Mouse (Mus musculus) midbrain, embryonic 12.5 days (tissue): ENCODE data around the gene Gpr84. TPM values are rescaled to one million over a fixed set of nuclear protein-coding genes. Genes with fewer than 3 reads are reported as not detected.
"Not testable (repeated sequence)": the region's sequence is repeated elsewhere in the genome, so short reads cannot be mapped to it uniquely, and the experiment has no call there.

Experiments
- ATAC-seq: fragments of 200-750 bp; cut with Nextera tagmentation; 2 replicates; pipeline ENCODE4 v1.8.0; 2017; ENCODE audit warnings: low read depth, moderate TSS enrichment, moderate library complexity; ENCODE audit not compliant: low FRiP score
- H3K27ac ChIP-seq: fragments of 300-500 bp; sonication (generic); replicated peaks from 2 replicates; pipeline ENCODE4 v1.5.1; 2016; ENCODE audit warnings: mild to moderate bottlenecking
- H3K27me3 ChIP-seq: fragments of 300-500 bp; sonication (generic); 2 replicates; pipeline ENCODE4 v1.6.1; 2016; ENCODE audit warnings: mild to moderate bottlenecking
- H3K36me3 ChIP-seq: fragments of 300-500 bp; sonication (generic); 2 replicates; pipeline ENCODE4 v1.6.1; 2016
- H3K4me1 ChIP-seq: fragments of 300-500 bp; sonication (generic); 2 replicates; pipeline ENCODE4 v1.6.1; 2016
- H3K4me2 ChIP-seq: fragments of 300-500 bp; sonication (generic); replicated peaks from 2 replicates; pipeline ENCODE4 v1.6.1; 2016; ENCODE audit warnings: mild to moderate bottlenecking, moderate library complexity
- H3K4me3 ChIP-seq: fragments of 300-500 bp; sonication (generic); 2 replicates; pipeline ENCODE4 v1.5.1; 2016; ENCODE audit warnings: mild to moderate bottlenecking
- H3K9ac ChIP-seq: fragments of 300-500 bp; sonication (generic); replicated peaks from 2 replicates; pipeline ENCODE4 v1.6.1; 2016; ENCODE audit warnings: mild to moderate bottlenecking, moderate library complexity
- H3K9me3 ChIP-seq: fragments of 300-500 bp; sonication (generic); 2 replicates; pipeline ENCODE4 v1.6.1; 2016; ENCODE audit warnings: mild to moderate bottlenecking
- WGBS: fragments of 180-500 bp; shearing (Covaris S2); methylation state at CpG from one replicate; pipeline ENCODE4 v1.1.7; 2016; 5-methylcytosine and 5-hydroxymethylcytosine counted together
- microRNA counts: library from miRNA; unstranded; fragments of <30 nt; microRNA quantifications from one replicate; lab custom pipeline; 2017
- microRNA-seq: library from miRNA; unstranded; fragments of <30 nt; microRNA quantifications from one replicate; pipeline ENCODE4, GENCODE M21; 2017
- polyA plus RNA-seq: library from polyadenylated mRNA; unstranded; fragments of >200 nt; fragmentation: Nextera tagmentation; extraction: Ambion mirVana; gene quantifications from 2 replicates; pipeline ENCODE4 v1.2.1, GENCODE M21; 2016

The Gpr84 gene
- polyA plus RNA-seq, 1 experiment from 2014 or later = 0.10 TPM

DNA sequence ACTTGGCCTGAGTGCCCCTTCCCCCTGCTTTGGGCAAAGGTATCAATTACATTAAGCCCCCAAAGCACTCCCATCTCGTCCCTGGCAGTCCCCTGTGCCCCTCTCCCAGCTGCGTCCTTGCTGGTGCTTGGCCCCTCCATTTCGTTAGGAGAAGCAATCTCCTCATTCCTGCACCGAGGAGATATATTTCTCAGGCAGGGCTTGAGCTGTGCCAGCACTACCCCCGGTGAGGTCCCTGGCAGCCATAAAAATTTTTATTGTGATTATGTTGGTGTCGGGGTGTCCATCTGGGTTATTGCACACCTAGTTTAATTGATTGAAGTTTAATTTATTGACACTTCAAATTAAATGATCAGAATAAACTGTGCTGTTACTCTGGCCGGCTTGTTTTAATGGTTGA lies 32.5 kb downstream of the Gpr84 start:
- no peak overlapping the region for H3K27ac ChIP-seq

DNA sequence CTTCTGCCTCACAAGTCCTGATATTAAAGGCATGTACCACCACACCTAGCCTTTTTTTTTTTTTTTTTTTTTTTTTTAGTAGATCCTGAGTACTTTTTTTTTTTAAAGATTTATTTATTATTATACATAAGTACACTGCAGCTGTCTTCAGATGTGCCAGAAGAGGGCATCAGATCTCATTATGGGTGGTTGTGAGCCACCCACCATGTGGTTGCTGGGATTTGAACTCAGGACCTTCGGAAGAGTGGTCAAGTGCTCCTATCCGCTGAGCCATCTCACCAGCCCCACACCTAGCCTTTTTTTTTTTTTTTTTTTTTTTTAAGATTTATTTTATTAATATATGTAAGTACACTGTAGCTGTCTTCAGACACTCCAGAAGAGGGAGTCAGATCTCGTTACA lies 34.5 kb downstream of the Gpr84 start:
- not testable (repeated sequence) for H3K9me3 ChIP-seq, H3K4me2 ChIP-seq, H3K4me3 ChIP-seq, H3K9ac ChIP-seq, H3K27ac ChIP-seq, ATAC-seq, H3K27me3 ChIP-seq, H3K36me3 ChIP-seq
- WGBS = 92% methylated on average over 3 of the region's 3 CpGs
- H3K4me1 ChIP-seq = peaks cover 15% of the 10 kb centered on the region

More for the DNA sequence above, 32.5 kb downstream of the Gpr84 start:
- ATAC-seq = no peak
- H3K4me1 ChIP-seq = peaks cover 15% of the 10 kb centered on the region
- no peaks in the 10 kb centered on the region for H3K9me3 ChIP-seq
- no peak overlapping the region for H3K4me3 ChIP-seq
- no peak overlapping the region for H3K9ac ChIP-seq
- H3K36me3 ChIP-seq = no peaks in the 10 kb centered on the region
- H3K27me3 ChIP-seq = no peaks in the 10 kb centered on the region
- H3K4me2 ChIP-seq = no peak overlapping the region
- WGBS = 80% methylated on average over 7 of the region's 7 CpGs

DNA sequence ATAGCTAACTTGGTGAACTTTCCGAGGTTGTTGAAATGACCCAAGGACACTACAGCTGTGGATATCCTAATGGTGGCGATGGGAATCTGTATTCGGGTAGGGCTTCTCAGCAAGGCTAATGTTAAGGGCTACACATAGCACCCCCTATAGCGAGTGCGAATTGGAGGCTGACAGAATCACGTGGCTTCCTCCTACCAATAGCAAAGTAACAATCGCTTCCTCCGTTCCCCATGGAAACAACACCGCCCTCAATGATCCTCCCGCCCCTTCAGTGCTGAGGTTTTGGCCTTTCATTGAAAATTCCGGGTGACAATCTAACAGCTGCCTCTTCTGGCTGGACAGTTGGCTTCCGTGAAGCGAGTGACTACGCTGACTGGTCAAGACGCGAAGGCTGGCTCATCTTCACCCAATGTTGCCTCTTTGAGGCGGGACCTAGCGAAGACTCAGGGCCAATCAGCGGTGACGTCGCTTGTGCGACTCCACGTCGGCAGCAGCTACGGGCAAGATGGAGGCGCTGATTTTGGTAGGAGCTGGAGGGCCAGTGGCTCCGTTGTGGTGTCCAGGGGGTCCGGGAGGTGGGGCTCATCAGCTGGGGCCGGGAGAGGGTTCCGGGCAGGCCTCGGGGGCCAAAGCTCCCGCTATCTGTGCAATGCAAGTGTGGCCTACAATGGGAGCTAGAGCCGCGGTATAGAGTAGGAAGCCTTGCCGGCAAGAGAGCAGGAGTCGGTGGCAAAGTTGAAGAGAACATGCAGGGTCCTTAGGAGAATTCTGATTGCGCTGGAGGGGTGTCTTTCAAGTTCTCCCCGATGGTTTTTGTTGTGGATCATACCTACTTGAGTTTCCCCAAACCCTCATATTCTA lies 37.8 kb downstream of the Gpr84 start, which contains the start of gene Copz1:
Gene Copz1, plus strand, starts transcription at position 296 of the 861 bp plus-strand sequence.
- peak within 1 kb of the TSS; percentile 78 for H3K4me2 ChIP-seq

DNA sequence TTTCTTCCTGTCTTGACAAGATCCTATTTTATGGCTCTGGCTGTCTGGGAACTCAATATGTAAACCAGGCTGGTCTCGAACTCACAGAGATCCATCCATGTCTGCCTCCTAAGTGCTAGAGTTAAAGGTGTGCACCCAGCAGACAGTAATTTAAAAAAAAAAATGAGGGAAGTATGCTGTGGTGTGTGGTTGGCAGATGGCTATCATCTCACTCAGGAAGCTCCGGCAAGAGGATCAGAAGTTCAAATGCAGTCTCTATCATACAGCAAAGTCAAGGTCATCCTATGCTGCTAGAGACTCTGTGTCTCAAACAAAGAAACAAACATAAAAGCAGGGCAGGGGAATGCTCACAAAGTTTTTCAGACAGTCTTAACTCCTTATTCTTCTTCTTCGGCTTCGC lies 41.5 kb downstream of the Gpr84 start:
- ATAC-seq = no peak
- WGBS = 86% methylated on average over 4 of the region's 4 CpGs
- no peak overlapping the region for H3K4me2 ChIP-seq
- H3K36me3 ChIP-seq = no peaks in the 10 kb centered on the region
- no peaks in the 10 kb centered on the region for H3K9me3 ChIP-seq
- H3K4me3 ChIP-seq = no peak overlapping the region
- H3K9ac ChIP-seq = no peak overlapping the region
- H3K4me1 ChIP-seq = peaks cover 8% of the 10 kb centered on the region
- no peak overlapping the region for H3K27ac ChIP-seq
- no peaks in the 10 kb centered on the region for H3K27me3 ChIP-seq

More for the DNA sequence above, 37.8 kb downstream of the Gpr84 start, which contains the start of gene Copz1:
- Histone ChIP-seq H3K9me3 (no peaks in the 10 kb centered on the region), H3K4me1 (peaks cover 15% of the 10 kb centered on the region), H3K27me3 (no peaks in the 10 kb centered on the region), H3K36me3 (no peaks in the 10 kb centered on the region), H3K4me3 (peak within 1 kb of the TSS; percentile 78), H3K27ac (peak within 1 kb of the TSS; percentile 58), H3K9ac (peak within 1 kb of the TSS; percentile 82)
- under 1% methylated on average over 38 of the region's 38 CpGs for WGBS
- peak; percentile 100 for ATAC-seq

DNA sequence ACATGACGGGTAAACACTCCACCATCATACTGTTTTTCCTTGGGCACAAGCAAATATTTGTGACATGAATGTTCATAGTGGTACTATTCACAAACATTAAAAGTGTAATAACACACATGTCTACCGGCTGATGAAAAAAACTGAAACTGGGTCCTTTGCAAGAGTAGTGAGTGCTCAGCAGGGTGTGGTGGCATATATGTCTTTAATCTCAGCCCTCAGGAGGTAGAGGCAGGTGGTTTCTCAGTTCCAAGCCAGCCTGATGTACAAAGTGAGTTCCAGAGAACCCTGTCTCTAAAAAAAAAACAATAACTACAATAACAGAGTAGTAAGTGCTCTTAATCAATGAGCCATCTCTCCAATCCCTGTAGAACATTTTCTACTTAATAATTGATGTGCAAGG lies 45.6 kb downstream of the Gpr84 start:
- no peaks in the 10 kb centered on the region for H3K4me1 ChIP-seq

DNA sequence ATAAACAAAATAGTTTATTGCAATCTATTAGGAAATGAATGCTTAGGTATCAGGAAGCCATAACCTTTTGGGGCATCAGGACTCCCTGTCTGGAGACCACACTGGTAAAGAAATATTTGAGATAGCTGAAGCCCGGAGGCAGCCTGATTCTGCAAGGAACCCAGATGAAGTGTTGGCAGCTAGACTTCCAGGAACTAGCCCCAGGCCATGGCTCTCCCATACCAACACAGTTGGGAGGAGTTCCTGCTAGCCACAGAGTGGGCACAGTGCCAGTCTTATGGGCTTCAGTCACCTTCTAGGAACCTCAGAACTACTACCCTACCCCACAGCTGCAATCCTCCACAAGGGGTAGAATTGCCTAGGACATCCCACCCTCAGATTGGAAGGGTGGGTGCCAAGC lies 50.4 kb downstream of the Gpr84 start:
- Histone ChIP-seq H3K4me1 (peaks cover 11% of the 10 kb centered on the region), H3K9ac (no peak overlapping the region), H3K4me2 (no peak overlapping the region), H3K36me3 (no peaks in the 10 kb centered on the region), H3K27ac (no peak overlapping the region), H3K9me3 (no peaks in the 10 kb centered on the region), H3K27me3 (peaks cover 18% of the 10 kb centered on the region), H3K4me3 (no peak overlapping the region)
- no peak for ATAC-seq
- 96% methylated on average over 1 of the region's 1 CpGs for WGBS

More for the DNA sequence above, 45.6 kb downstream of the Gpr84 start:
- no peak overlapping the region for H3K9ac ChIP-seq
- no peak for ATAC-seq
- H3K27me3 ChIP-seq = no peaks in the 10 kb centered on the region
- no peak overlapping the region for H3K27ac ChIP-seq
- H3K4me2 ChIP-seq = no peak overlapping the region
- H3K9me3 ChIP-seq = no peaks in the 10 kb centered on the region
- 90% methylated on average over 2 of the region's 2 CpGs for whole genome bisulfite sequencing
- H3K36me3 ChIP-seq = no peaks in the 10 kb centered on the region
- H3K4me3 ChIP-seq = no peak overlapping the region

DNA sequence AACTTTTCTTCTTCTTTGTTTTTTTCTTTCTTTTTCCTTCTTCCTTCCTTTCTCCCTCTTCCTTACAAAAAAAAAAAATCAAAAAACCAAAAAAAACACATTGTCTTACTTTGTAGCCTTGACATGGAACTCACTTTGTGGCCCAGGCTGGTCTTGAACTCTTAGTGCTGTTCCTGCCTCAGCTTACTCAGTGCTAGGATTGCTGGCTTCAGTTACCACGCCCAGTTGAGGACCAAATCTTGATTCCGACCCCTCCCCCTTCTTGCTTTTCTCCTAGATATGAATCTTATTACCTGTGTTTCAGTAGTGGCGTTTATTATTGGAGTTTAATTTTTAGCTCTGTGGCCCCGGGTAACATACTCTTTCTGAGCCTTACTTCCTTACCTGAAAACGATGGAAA lies 51.2 kb downstream of the Gpr84 start:
- no peaks in the 10 kb centered on the region for H3K9me3 ChIP-seq
- H3K27ac ChIP-seq = no peak overlapping the region
- no peak for ATAC-seq
- H3K27me3 ChIP-seq = peaks cover 25% of the 10 kb centered on the region
- H3K4me2 ChIP-seq = no peak overlapping the region
- no peak overlapping the region for H3K9ac ChIP-seq
- 84% methylated on average over 5 of the region's 5 CpGs for WGBS
- H3K4me3 ChIP-seq = no peak overlapping the region
- H3K36me3 ChIP-seq = no peaks in the 10 kb centered on the region
- H3K4me1 ChIP-seq = peaks cover 15% of the 10 kb centered on the region

MicroRNAs encoded within 50 kb of the gene (microRNA counts, 519-probe panel; counts per million panel counts)
- 6,431 counts per million, percentile 69 among the panel's probes with 10 or more counts for microRNA mmu-miR-148b (lab: Ali Mortazavi, UCI)

Small RNA genes within 50 kb of the gene (microRNA-seq; reads per million reads assigned to microRNA genes)
- gene Mir148b (304 reads per million, percentile 64 among the genes with 10 or more reads in this experiment), gene Mir6963 (0.70 reads per million)

Other genes with a start within 250 kb of the Gpr84 start
- 27.5 and 28.9 TPM in 2 replicates for gene Smug1, start 143.5 kb downstream of the Gpr84 start, polyA plus RNA-seq
- 203 and 216 TPM in 2 replicates for gene Cbx5, start 70.8 kb downstream of the Gpr84 start, polyA plus RNA-seq
- 1,196 and 1,287 TPM in 2 replicates for gene Hnrnpa1, start 70.2 kb downstream of the Gpr84 start, polyA plus RNA-seq
- 3.4 and 3.8 TPM in 2 replicates for gene Nfe2, start 52.2 kb downstream of the Gpr84 start, polyA plus RNA-seq
- 232 and 235 TPM in 2 replicates for gene Copz1, start 37.9 kb downstream of the Gpr84 start, polyA plus RNA-seq
- gene Zfp385a, start 29.5 kb upstream of the Gpr84 start, polyA plus RNA-seq = 19.6 and 20.8 TPM in 2 replicates
- gene Itga5, start 56.2 kb upstream of the Gpr84 start, polyA plus RNA-seq = 19.0 and 21.2 TPM in 2 replicates
- gene Gtsf1, start 119.9 kb upstream of the Gpr84 start, polyA plus RNA-seq = not detected in 2 replicates
- gene Gtsf2, start 137.9 kb upstream of the Gpr84 start, polyA plus RNA-seq = 0.34 TPM in 1 of 2 replicates, not detected in the other
- gene Nckap1l, start 143.2 kb upstream of the Gpr84 start, polyA plus RNA-seq = 1.8 TPM in 2 replicates
- 47.8 and 48.7 TPM in 2 replicates for gene Pde1b, start 192.4 kb upstream of the Gpr84 start, polyA plus RNA-seq
- gene Ppp1r1a, start 227.4 kb upstream of the Gpr84 start, polyA plus RNA-seq = 66.3 and 66.7 TPM in 2 replicates